Mouse (Mus musculus) spleen, adult 12 weeks (tissue): ENCODE measurements around the gene Stradb.
A peak's percentile ranks its signal among the peaks of the same experiment; 100 is the strongest.
"Not testable (repeated sequence)": the region's sequence is repeated elsewhere in the genome, so short reads cannot be mapped to it uniquely, and the experiment has no call there.

Experiments
- DNase-seq: peaks from one replicate; pipeline ENCODE4 v3.0.0; 2022; ENCODE audit warnings: low spot score

The Stradb gene

DNA sequence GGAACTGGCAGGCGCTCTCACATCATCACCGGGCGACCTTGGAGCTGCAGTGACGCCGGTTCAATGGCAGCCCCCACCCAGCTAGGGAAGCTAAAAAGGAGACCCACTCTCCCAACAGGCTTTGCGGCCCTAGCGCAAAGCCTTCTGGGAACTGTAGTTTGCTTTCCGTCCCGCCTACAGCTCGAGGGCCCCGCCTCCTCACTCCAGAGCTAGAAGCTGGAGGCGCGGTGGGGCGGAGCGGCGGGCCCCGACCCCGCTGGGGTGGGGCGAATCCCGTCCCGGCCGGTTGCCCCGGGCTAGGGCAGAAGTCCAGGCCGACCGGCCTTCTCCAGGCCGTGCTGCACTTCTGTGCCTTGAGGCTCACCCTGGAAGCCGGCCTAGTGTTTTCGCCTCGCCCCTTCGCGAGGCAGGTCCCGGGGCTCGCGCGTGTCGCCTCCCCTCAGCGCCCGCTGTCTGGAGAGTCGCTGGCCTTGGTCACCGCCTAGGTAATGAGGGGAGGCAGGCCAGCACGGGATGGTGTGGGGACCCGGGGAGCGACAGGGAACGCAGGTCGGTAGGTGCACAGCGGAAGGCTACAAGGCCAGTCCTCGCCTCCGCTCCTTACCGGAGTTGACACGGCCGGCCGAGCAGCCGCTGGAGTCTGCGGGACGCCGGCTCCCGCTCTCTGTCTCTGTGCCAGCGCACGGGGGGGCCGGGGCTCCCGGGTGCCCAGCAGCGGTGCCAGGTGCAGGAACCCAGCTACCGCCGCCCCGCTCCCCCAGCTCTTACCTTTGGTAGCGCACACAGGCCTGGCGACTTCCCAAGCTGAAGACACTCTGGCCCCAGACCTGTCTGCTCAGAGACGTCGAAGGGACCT lies at the start of gene Stradb, which contains the start of gene Trak2:
Stradb (plus strand) TSS at position 157 of the 856 bp plus-strand sequence.
Trak2 (minus strand) TSS at position 65 of the 856 bp plus-strand sequence.
- peak; percentile 91 for DNase-seq

DNA sequence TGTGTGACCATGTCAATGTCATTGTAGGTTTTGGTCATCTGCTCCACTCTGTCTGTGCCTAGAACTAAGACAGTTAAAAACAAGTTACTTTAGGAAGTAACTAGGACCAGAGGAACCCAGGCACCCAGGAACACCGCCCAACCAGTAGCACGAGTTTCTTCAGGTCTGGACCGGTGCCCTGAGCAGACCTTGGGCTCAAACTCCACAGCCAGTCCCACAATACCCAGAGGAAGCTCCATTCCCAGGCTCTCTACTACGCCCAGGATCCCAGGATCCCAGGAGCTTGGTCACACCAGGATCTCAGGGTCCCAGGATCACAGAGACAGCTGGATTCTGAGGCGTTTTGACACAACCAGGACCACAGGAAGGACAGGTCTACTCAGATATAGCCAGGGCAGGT lies 46.7 kb upstream of the Stradb start:
- DNase-seq = no peak

DNA sequence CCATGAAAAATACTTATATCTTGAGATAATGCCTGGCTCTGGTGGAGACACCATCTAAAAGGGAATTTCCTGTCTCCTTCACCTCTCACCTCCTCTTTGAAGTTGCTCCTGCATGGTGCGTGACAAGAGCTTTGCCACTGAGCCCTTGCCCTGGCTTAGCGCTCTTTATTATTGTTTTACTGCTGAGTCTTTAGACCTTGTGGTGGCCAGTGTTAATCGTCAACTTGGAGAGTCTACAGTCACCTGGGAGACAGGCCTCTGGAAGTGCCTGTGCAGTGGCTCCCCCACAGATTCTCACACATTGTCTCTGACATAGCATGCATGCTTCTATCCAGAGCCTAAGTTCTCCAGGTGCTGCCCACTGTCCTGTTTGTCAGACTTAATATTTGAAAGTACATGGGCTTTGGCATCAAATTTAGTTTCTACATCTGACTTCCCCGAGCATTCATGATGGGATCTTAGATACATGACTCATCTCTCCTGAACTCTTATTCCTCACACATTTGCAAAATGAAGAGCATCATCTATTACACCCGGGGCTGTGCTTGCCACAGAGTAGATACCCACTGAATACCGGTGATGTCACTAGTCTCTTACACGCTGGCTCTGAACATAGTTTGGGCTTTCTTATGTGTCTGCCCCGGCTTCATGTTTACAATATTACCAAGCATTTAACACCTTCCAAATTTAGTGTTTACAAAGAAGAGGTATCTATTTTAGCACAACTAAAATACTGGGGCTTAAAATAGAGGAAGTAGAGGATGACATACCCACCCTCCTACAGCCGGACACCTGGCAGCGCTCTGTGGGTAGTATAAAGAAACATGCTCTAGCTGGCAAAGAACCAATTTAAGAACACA lies 36.3 kb upstream of the Stradb start:
- DNase-seq = no peak

DNA sequence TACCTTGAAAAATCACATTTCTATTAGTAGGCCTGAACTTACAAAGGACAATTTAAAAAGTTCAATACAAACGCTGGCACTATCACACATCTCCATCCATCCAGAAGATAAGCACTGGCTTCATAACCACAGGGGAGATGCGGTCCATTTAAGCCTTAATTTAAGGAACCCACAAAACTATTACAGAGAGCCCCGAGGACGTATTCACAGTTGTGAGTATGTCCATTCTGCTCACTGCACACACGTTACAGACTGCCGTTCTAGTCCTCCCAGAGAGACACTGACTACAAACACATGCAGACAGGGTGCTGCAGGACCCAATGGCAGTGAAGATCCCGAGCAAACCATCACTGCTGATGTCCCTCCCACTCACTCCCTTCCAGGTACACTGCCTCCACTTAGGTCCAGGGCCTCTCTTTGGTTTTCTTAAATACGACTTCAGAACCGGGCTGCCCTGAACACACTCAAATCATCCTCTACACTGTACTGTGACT lies 35.7 kb upstream of the Stradb start:
- DNase-seq = no peak

DNA sequence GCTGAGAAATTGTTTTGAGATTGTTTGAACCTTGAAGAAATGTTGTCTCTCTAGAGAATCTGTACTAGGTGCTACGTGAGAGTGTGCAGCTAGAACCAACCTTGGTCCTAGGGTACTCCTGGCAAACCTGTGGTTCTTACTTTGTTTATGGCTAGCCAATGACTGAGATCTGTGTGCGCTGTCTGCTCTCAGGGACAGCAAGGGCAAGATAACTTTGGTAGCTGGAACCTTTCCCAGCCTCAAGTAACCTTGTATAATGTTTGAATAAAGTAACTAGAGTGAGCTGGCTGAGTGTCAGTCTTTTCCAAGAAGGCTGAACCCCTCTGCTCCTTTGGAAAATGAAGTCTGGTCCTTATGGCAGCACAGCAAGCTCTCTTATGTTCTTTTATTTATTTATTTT lies 27.8 kb upstream of the Stradb start:
- no peak for DNase-seq

DNA sequence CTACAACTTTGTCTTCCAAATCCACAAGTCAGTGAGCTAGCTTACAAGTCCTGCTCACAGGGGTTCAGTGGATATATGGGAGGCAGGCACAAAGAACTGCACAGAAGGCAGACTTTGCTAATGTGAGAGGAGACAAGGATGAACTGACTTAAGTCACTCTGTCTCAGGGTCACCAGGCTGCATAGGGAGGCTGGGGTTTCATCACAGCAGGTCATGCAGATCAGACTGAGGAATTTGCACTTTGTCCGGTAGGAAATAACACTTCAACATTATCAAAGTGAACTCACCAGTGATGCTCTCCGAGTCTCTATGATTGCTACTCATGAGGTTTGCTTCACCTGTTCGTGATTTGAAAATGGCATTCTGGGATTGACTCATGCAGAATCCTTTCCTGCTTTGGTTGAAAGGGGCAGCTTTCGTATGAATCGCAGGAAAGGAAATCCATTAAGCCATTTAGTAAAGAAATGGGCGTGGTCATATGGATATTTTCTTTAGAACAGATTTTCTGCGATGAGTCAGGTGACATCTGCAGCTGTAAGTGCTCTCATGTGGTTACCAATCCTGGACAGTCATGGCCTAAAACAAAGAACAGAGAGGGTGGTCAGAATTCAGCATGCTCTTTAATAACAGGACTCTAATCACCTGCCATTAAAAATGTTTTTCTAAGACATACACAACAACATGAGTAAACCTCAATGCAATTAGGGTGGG lies 27.2 kb upstream of the Stradb start:
- DNase-seq = no peak

DNA sequence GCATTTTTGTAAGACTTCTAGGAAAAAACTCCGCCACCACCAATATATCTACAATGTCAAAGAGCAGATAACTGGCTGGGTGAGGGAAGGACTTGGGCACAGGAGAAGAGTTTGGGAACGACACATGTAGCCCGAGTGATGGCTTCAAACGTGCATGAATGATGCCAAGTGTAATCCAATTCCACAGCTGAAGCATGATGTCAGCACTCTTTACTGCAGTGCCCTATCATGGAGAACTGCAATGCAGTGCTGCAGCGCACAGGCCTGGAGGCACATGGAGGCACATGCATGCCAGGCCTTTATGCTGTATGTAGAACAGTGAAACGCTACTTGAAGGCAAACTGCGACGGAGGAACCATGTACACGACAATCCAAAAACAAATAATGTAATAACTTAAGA lies 26.6 kb upstream of the Stradb start:
- DNase-seq = no peak

DNA sequence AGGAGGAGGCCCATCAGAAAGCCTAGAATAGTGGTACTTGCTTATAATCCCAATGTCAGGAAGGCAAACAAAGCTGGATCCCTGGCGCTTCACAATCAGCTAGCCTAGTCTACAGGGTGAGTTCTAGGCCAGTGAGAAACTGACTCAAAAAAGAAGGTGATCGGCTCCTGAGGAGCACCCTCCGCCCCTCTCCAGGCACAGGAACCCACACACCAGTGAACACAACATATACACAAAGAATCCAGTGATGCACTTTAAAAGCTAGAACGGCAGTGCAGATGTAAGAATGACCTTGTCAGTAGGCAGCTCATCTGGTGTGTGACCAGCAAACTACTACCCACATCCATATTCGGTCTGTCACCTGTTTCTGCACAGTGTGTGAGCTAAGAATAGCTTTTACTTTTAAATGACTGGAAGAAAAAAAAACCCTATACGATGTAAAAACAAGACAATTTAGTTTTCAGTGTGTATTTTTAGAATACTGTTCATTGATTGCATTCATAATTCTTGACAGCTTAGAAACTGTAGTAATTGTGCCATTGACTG lies 23.7 kb upstream of the Stradb start:
- DNase-seq = no peak

DNA sequence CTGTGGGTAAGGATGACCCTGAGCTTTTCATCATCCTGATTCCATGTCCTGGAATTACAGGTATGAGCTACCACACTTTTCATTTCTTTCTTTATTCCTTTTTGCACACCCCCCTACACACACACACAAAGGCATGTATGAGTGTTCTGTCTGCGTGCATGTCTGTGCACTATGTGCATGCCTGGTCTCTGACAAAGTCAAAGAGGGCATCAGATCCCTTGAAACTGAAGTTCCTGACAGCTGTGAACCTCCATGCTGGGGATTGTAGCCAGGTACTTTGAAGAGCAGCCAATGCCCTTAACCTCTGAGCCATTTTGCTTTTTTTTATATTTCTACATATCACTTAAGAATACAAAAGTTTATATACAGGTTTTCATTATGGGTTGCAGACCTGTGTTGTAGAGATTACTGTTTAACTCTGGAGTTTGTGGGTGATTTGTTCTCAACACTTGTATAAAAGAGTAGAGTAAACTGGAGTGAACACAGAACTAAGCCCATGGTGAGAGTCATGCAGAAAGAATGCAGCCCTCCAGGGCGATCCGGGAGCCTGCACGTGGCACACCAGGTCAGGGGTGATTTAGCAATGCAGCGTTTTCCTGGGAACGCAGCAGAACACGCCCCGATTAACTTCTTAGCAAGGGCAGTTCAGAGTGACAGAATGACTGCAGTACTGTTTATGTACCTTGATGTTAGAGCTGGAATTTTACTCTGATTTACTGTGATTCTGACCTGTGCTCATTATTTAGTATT lies 22.2 kb upstream of the Stradb start:
- no peak for DNase-seq

DNA sequence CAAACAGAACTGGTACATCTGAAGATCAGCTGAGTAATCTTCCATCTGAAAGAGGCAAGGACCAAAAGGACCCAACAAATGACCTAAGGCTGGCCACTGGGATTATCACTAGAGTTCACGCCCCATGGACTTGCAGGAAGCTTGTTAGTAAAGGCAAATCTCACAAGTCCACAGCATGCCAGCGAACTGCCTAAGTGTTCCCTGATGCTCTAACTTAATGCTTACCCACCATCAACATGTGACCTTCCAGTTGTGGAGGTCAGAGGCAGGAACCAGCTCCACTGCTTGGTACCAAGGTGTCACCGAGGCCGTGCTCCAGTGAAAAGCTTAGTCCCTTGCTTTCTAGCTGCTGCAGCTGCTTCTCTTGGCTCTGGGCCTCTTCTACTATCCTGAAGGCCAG lies 21.5 kb upstream of the Stradb start:
- DNase-seq = no peak

DNA sequence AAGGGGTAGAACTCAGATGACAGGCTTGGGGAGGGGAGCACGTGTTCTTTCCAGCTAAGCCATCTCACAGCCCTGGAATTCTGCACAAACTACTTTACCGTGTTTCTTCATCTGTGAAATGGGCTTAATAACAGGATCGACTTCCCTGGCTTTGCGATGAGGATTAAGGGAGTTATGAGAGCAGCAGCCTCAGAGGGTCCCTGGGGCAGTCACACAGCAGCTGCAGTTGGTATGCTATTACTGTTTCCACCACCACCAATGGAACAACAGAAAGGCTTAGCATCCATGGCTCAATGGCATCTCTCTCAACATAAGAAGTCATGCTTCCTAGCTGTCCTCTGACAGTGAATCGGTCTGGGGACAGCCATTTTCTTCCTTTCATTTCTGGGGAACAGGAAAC lies 20.8 kb upstream of the Stradb start:
- no peak for DNase-seq

DNA sequence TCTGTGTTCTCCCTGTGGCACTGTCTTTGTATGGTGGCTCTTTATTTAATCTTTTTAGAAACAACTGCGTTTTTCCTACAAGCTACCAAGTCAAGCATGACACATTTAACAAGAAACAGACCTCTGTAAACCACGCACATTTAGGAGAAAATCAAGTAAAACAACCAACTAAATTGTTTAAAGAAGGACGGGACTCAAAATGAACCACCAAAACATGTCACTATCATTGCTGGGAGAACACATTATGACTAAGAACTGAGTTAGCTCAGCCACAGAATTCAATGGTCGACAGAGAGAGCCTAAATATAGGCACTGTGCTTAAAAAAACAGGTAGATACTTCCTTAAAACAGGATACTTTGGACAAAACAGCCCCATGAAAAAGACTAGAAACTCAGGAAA lies 20.3 kb upstream of the Stradb start:
- DNase-seq = no peak

DNA sequence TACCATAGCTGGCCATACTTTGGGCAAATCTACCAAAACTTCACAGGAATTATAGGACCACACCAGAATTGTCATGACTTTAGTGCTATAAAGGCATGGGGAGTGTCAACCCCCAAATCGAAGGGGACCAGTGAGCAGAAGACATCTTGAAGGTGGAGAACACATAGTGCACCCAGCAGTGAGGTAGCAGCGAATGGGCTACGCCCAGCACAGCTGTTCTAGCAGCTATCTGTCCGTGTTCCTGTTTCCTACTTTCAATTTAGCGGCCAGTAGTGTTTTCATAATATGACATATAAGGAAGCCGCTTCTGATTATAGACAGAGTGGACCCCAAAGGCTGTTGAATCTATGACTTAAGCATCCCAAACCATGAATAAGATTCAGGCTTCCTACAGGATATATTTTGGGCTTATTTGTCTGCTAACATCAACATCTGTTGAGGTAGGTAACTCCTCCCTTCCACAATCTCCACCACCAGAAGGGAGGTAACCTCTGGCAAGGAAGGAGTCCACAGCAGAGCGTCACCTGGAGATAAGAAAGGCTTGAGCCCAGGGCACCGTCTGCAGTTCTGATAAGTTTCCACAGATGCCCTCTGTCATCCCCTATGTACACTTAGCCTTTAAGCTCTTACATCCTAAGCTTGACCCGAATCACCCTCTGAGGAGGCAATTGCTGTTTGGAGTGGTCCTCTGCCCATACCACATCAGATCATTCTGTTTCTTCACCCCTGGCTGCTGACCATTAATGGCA lies 19.5 kb upstream of the Stradb start:
- peak; percentile 70 for DNase-seq

DNA sequence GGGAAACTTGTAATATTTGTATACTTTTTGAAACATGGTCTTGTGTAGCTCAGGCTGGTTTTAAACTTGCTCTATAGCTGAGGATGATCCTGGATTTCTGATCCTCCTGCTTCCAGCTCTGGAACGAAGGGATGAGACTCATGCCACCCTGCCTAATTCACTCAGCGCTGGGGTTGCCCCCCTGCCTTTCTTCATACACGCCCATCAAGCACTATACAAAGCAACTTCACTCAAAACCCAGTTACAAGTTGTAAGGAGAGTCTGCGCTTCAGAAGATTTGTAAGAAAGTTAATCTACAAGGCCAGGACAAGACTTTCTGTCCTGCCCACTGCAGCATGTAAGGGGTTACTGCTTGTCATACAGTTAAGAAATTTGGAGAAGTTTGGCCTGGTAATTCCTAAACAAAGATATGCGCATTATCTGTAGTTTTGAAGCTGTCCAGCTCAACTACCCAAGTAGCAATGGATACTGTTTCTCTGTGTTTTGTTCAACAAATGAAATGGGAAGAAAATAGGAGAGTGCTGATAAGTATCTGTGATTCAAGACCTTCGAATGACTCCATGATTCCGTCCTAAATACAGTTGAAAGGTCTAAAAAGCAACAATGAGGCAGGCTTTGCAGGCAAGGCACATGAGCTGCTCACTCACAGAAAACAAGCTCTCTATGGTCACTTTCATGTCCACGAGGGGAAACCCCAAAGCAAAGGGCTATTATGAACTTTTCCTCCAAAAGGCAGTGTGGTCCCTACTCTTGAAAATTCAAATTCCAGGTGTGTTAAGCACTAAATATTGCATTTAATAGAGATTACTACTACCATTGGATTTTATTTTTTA lies 18.5 kb upstream of the Stradb start:
- no peak for DNase-seq

DNA sequence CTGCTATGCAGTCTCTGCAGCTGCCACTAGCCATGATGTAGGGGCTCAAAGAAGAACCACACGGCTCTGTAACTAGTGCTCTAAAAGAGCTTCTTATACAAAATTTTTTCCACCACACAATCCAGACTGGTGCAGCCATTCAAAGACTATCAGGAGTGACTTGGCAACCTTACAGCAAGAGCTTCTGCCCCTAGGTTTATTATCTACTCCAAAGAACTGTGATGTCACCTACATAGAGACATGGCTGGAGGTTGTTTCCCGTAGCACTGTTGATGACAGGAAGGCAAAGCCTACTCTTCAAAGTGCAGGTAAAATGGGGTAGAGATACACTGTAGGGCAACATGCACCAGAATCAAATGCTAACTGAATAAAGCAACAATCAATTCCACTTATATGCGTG lies 17.6 kb upstream of the Stradb start:
- DNase-seq = no peak

DNA sequence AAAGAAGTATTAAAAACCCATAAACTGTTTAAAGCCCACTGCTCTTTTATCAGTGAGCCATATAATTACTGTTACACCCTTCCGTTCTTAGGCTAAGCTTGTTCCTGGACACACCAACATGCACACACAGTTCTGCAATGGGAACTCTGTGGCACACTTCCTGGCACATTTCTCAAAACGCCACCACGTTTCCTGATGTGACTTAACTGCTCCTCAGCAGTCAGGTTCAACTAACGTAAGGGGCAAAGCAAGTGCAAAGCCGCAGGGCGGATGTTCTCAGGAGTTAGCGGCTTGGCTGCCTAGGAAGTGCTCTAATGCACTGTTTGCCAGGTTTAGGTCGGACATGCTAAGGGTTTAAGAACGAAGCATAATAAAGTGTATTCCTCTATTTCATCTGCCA lies 17.1 kb upstream of the Stradb start:
- no peak for DNase-seq

DNA sequence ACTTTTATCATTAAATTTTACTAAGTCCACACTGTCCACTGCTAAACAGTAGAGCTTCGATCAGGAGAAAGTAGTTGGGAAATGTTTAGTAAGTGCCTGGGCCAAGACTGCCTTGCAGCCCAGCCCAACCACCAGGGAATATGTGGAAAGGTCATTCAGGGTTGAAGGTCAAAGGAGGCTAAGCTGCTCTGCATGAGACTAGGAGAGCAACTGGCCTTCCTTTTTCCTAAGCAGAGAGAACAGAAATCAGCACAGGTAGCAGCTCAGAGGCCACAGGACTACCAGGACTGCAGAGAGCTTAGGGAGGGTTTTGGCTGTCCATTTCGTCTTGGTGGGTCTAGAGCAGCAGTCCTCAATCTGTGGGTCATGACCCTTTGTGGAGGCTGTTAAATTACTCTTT lies 15.4 kb upstream of the Stradb start:
- DNase-seq = no peak

DNA sequence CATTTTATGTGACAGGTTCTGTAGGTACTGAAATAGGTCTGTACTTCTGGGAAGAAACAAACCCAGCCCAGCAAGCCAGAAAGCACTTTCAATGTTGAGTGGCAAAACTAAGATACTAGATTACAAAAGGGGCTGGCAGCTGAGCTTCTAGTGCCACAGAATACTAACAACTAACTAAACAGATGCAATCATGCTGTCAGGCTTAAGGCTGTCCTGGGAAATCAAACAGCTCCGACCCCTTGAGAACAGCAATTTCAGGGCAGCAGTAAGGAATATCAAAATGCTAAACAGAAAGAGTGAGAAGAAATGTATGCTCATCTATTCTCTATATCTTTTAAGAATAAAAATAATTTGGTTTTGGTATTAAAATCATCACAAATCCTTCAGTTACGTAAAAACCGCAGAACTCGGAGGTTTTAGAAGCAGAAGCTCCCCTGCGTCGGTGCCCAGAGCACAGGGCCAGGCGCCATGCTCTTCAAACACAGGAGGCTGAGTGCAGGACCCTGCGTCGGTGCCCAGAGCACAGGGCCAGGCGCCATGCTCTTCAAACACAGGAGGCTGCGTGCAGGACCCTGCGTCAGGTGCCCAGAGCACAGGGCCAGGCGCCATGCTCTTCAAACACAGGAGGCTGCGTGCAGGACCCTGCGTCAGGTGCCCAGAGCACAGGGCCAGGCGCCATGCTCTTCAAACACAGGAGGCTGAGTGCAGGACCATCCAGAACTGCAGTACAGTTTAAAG lies 14.4 kb upstream of the Stradb start:
- not testable (repeated sequence) for DNase-seq

DNA sequence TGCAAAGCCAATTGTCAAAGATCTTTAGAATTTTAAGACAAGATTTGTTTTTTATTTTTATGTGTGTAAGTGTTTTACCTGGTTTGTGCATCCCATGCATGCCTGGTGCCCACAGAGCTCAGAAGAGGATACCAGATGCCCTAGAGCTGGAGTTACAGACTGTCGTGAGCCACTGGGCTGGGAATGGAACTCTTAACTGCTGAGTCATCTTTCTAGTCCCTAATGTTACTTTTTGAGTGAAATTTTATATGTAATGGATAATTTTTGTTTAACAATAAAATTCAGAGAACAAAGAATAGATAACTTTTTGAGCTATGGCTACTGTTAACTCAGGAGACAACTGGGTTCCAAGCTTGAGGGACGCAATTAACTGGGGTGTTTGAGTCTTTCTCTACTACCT lies 13.6 kb upstream of the Stradb start:
- DNase-seq = no peak
